Mouse (Mus musculus) urinary bladder, adult 18-20 months (tissue): ENCODE results near the gene Cdh4.

Experiments
- DNase-seq, 2 experiments: peaks; one replicate each; pipeline ENCODE4 v3.0.0; 2022; ENCODE audit warnings: low spot score in 2 of 2, mixed read lengths in 2 of 2

The Cdh4 gene

GRCm38 (mm10) chr2:179679866-179680265 lies 237.6 kb downstream of the Cdh4 start:
- no peak for DNase-seq

- no peak for DNase-seq
These were observed 239.2 kb downstream of the Cdh4 start for GRCm38 (mm10) chr2:179681386-179681785.

GRCm38 (mm10) chr2:179687243-179687681 lies 245.0 kb downstream of the Cdh4 start:
- no peak for DNase-seq

- DNase-seq, result no peak
These were observed 246.7 kb downstream of the Cdh4 start for GRCm38 (mm10) chr2:179688976-179689375.

DNA sequence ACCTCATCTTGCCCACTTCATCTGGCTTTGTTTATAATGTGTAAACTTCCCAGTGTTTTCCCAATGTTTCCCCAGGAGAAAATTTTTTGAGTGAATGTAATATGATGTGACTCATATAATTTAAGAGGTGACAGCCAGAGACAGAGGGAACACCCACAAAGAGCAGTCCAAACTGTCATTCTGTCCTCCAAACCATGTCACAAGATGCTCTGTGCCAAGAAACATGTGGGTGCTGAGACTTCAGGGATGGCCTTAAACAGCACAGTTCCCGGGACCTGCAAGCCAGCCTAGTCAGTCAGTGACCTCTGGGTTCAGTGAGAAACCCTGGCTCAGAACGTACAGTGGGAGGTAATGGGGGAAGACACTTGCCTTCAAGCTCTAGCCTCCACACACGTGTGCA lies 247.5 kb downstream of the Cdh4 start:
- no peak for DNase-seq

DNA sequence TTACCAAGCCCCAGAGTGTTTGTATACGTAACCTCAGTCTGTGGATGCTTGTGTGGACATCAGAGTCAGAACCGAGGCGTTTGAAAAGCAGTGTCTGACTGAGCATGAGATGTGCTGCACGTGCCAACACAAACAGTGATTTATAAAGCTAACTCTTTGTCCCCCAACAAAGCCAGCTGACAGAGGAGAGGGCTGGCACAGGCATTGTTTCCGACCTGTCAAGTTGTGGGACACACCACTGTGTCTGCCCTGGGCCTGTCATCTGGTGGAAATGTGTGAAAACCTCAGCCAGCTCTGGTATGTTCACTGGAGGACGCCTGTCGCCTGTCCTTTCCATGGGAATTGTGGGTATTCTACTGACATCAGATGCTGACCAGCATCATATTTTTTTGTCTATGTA lies 248.3 kb downstream of the Cdh4 start:
- DNase-seq, result no peak

DNA sequence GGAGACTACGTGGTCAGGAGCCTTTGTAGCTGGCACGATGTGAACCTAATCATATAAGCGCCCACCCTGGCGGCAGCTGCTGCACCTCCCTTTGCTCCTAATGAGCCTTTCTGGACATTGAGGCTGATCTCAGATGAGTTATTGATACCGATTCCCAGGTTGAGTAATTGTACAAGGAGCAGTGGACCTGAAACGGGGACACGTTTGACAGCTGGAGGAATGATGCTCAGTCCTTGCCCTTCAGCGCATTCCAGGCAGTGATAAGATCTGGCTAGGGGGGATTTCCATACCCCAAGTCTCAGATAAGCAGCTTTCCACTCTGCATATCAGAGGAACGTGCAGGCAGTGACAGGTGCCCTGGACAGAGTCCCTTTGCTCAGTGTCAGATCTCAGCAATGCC lies 252.7 kb downstream of the Cdh4 start:
- DNase-seq, result no peak

DNA sequence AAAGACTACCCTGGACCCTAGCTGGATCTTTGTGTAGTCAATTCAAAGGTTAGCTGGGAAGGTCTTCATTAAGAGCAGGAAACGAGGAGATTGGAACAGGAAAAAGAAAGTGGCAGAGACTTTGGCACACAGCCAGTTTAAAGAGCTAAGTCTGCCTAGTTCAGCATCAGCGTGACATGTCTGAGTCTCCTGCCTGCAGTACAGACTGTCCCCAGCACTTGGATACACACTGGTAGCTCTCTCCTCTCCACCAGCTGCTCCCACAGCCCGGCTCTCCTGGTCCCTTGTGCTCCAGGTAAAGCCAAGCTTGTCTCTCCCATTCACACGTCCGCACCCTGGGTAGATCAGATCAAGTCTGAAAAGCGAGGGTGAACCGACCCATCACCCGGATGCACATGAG lies 255.4 kb downstream of the Cdh4 start:
- DNase-seq, result no peak

- no peak for DNase-seq
These were observed 256.2 kb downstream of the Cdh4 start for GRCm38 (mm10) chr2:179698196-179698985.

DNA sequence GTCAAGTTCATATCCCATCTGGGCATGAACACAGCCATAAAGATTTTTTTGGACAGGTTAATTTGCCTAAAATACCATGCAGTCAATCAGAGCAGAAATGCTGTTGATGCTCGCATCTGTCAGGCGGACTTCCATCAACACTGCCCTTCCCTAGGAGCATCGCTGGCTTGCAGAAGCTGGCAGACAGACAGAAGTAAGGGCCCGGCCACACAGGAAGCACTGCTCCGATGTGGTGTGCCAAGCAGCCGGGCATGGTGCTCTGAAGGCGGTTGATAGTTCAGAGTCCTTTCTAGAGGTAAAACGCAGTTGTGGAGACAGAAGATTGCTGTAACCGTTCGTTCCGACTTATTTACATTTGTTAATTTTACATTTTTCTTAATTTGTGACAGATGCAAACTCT lies 262.8 kb downstream of the Cdh4 start:
- DNase-seq, result no peak

GRCm38 (mm10) chr2:179705461-179705860 lies 263.2 kb downstream of the Cdh4 start:
- DNase-seq, result no peak

DNA sequence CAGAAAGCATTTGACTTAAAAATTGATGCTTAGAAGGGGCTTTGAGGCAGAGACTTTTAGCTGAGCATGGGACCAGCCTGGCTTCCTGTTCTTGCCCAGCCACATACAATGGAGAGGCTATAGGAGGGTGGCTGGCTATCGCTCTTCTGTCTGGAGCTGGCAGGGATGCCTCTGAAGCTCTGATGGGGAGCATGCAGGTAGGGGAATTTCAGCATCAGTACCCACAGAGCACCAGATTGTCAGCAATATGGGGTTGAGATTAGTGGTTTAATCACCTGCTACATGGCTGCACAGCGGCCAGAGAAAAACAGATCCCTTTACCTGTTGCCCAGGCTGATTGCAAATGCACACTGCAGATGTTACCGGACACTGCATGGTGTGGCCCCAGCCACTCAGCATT lies 264.4 kb downstream of the Cdh4 start:
- no peak for DNase-seq

DNA sequence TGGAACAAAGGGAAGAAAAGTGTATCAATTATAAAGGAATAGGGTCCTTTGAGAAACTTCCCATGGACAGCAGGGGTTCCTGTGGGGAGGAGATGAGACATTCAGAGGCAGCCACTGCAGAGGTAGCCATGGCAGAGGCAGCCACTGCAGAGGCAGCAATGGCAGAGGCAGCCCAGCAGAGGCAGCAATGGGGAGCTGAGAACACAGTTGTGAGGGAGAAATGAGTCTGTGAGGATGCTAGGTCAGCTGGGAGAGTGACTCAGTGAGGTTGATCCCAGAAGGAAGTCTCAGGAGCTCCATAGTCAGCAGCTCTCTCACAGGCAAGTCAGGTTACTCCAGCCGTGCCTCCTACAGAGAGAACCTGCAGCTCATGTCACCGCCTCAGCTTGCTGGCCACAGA lies 266.9 kb downstream of the Cdh4 start:
- DNase-seq, result no peak

DNA sequence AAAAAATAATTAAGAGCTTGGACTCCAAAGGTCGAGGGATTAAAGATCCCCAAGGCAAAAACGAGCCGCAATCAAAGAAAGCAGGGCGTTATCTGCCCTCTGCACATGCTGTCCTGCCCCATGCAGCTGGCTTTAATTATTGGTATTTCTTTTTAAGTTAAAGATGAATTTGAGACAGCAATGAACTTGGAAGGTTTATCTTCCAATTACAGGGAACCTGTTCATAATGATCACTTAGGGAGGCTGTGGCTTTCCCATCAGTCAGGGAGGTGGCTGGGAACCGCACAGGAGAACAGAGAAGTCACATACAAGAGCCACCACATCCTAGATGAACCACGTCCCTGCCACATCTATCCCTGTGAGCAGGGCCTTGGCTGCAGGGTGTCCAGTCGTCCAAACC lies 270.5 kb downstream of the Cdh4 start:
- DNase-seq, result no peak

DNA sequence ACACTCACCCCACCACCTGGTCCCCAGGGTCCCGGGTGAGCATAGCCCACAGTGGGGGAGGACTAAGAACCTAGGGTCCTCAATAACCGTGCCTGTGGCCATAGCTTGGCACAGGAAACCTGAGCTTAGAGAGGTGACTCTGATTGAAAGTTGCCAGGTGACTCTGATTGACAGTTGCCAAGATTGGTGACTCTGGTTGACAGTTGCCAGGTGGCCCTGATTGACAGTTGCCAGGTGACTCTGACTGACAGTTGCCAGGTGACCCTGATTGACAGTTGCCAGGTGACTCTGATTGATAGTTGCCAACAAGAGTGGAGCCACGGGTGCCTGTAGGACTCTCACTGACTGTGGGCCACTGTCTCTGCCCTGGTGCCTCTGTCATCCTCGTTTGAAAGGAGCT lies 271.1 kb downstream of the Cdh4 start:
- DNase-seq, result no peak

DNA sequence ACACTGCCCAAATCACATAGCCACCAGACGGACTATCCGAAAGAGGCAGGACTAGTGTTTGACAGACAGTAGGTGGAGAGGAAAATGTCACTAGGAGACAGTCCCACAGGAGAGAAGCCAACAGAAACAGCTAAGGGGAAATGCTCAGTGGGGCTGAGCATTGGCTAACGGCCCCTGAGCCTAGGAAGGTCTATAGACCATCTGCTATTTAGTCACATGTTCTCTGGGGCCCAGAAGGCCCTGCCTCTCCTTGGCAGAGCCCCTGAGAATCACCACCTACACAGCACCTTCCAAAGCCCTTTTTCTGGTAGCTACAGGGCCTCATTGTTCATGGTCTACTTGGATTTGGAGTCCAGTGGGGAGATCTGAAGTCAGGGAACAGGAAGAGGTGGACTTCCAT lies 271.9 kb downstream of the Cdh4 start:
- no peak for DNase-seq

GRCm38 (mm10) chr2:179715375-179715774 lies 273.1 kb downstream of the Cdh4 start:
- no peak for DNase-seq

DNA sequence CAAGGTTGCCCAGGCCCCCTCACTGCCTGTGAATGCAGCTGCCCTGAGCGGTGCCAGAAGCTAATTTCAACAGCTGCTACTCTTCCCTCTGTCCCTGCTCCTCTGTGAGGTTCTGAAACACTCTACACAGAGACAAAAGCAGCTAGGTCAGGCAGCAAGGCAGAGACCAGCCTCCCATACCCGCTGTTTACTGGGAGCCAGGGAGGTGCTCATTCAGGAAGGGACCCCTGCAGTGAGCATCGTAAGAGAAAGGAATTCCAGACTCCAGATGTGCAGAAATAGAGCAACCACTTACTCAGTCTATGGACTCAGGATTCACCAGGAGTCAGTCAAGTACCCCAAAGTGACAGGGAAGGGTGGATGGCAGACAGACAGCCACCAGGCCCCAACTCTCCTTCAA lies 278.1 kb downstream of the Cdh4 start:
- no peak for DNase-seq

GRCm38 (mm10) chr2:179721534-179722516 lies 279.6 kb downstream of the Cdh4 start:
- DNase-seq, result no peak

- no peak for DNase-seq
These were observed 280.6 kb downstream of the Cdh4 start for GRCm38 (mm10) chr2:179722776-179723386.

DNA sequence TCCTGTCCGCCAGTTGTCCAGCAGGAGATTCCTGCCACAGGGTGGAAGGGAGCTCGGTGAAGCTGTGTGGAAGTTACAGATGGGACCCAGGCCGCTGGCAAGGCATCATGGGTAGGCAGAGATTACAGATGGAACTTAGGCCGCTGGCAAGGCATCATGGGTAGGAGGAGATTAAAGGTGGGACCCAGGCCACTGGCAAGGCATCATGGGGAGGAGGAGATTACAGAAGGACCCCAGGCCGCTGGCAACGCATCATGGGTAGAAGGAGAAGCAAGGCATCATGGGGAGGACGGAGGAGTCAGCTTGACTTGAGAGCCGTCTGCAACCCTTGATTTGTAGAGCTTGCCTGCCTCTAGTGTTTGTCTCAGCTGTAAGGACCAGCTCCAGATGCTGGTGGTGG lies 281.2 kb downstream of the Cdh4 start:
- no peak for DNase-seq

DNA sequence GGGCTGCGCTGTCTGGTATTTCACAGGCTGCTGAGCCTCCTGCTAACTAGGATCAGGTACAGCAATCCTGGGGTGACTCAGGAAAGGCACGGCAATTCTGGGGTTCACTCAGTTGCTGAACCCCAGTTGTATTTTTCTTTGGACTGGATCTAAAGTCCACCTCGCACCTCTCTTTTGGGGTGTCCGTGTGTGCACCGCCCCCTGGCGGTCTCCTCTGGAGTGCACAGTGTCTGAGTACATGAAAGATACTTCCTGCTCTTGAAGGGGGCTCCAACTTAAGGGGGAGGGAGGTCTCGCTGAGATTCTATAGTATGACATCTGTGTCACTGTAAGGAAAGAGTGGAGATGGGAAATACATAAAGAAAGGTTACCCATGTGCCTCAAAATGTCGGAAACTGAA lies 286.8 kb downstream of the Cdh4 start:
- DNase-seq, result no peak
